Mouse (Mus musculus) hindbrain, embryonic 13.5 days (tissue): ENCODE data around the gene Ap3b2. TPM values are rescaled to one million over a fixed set of nuclear protein-coding genes. Genes with fewer than 3 reads are reported as not detected.
"Not testable (repeated sequence)": the region's sequence is repeated elsewhere in the genome, so short reads cannot be mapped to it uniquely, and the experiment has no call there.

ENCODE experiments used
- ATAC-seq: fragments of 200-750 bp; cut with Nextera tagmentation; 2 replicates; pipeline ENCODE4 v1.8.0; 2017; ENCODE audit warnings: moderate TSS enrichment; ENCODE audit not compliant: low FRiP score
- H3K27ac ChIP-seq: fragments of 300-500 bp; sonication (generic); 2 replicates; pipeline ENCODE4 v1.5.1; 2015; ENCODE audit warnings: inconsistent platforms, mild to moderate bottlenecking, moderate library complexity
- H3K27me3 ChIP-seq: fragments of 300-500 bp; sonication (generic); 2 replicates; pipeline ENCODE4 v1.6.1; 2015; ENCODE audit warnings: mild to moderate bottlenecking, inconsistent platforms
- H3K36me3 ChIP-seq: fragments of 300-500 bp; sonication (generic); 2 replicates; pipeline ENCODE4 v1.6.1; 2015; ENCODE audit warnings: mild to moderate bottlenecking, inconsistent platforms
- H3K4me1 ChIP-seq: fragments of 300-500 bp; sonication (generic); replicated peaks from 2 replicates; pipeline ENCODE4 v1.6.1; 2015; ENCODE audit warnings: inconsistent platforms
- H3K4me2 ChIP-seq: fragments of 300-500 bp; sonication (generic); 2 replicates; pipeline ENCODE4 v1.6.1; 2015; ENCODE audit warnings: inconsistent platforms, mild to moderate bottlenecking, moderate library complexity
- H3K4me3 ChIP-seq: fragments of 300-500 bp; sonication (generic); 2 replicates; pipeline ENCODE4 v1.5.1; 2015; ENCODE audit warnings: mild to moderate bottlenecking, inconsistent platforms
- H3K9ac ChIP-seq: fragments of 300-500 bp; sonication (generic); 2 replicates; pipeline ENCODE4 v1.6.1; 2015; ENCODE audit warnings: mild to moderate bottlenecking, inconsistent platforms
- H3K9me3 ChIP-seq: fragments of 300-500 bp; sonication (generic); 2 replicates; pipeline ENCODE4 v1.6.1; 2016; ENCODE audit warnings: inconsistent platforms
- WGBS: fragments of 180-500 bp; shearing (Covaris S2); methylation state at CpG from one replicate; pipeline ENCODE4 v1.1.7; 2015; 5-methylcytosine and 5-hydroxymethylcytosine counted together
- polyA plus RNA-seq: library from polyadenylated mRNA; unstranded; fragments of >200 nt; fragmentation: Nextera tagmentation; extraction: Ambion mirVana; gene quantifications from 2 replicates; pipeline ENCODE4 v1.2.1, GENCODE M21; 2015

The Ap3b2 gene
- polyA plus RNA-seq, 1 experiment from 2014 or later: 121 TPM

DNA sequence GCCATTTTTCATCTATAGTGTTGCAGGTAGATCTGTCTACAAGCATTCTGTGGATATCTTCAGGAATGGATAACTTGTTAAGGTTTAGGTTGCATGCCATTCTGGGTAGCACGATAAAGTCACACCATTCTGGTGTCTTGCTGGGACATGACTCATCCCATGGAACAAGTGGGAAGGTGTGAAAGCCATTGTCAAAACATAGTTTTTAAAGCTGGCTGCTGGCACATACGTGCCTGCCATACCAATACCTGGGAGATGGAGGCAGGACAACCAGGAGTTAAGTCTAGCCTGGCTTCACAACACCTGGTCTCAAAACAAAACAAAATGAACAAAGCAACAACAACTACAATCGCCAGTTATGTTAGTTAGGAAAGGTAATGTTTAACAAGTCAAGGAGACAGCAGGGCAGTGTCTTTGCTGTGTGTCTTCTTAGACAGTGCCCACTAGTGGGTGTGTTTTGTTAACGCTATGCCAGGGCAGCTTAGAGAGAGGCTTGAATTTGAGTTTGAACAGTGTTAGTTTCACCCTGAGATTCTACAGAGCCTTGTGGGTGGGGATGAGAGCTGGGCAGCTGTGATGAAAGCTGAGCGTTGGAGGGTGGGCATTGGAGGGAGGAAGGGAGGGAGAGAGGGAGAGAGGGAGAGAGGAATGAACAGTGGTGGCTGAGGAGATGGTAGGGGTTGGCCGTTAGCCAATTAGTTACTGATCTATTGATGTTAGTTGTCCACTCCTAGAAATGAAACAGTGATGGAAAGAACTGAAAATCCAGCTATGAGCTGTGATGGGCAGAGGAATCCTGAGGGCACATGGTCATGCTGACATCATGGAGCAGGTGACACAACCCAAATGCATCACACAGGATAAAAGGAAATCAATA, 22.7 kb upstream of the Ap3b2 start:
- ATAC-seq: no peak
- Histone ChIP-seq H3K4me2 (no peak overlapping the region), H3K9me3 (no peaks in the 10 kb centered on the region), H3K36me3 (no peaks in the 10 kb centered on the region), H3K27ac (no peak overlapping the region), H3K9ac (no peak overlapping the region), H3K4me1 (no peaks in the 10 kb centered on the region), H3K27me3 (no peaks in the 10 kb centered on the region), H3K4me3 (no peak overlapping the region)
- WGBS: 70% methylated on average over 6 of the region's 6 CpGs

GRCm38 (mm10) chr7:81514906-81515590, 21.3 kb upstream of the Ap3b2 start:
- H3K4me2 ChIP-seq: no peak overlapping the region
- H3K4me1 ChIP-seq: no peaks in the 10 kb centered on the region
- no peak overlapping the region for H3K9ac ChIP-seq
- WGBS: 62% methylated on average over 13 of the region's 13 CpGs
- no peak overlapping the region for H3K27ac ChIP-seq
- no peak for ATAC-seq
- no peaks in the 10 kb centered on the region for H3K9me3 ChIP-seq
- H3K27me3 ChIP-seq: no peaks in the 10 kb centered on the region
- no peak overlapping the region for H3K4me3 ChIP-seq
- H3K36me3 ChIP-seq: no peaks in the 10 kb centered on the region

DNA sequence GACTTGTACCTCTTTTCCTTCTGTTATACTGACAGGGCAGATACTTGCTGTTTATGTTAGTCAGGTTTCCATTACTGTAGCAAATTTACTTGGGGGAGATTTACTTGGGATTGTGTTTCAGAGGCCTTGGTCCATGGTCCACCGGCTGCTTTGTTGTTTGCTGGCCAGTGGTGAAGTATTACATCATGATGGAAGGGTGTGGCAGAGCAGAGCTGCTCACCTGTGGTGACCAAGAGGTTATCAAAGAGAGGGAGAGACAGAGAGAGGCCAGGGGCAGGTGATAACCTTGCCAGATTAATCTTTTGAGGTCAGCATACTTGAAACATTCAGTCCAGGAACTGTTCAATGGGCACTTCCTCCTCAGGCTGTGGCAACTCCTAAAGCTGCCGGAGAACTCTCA, 7.3 kb upstream of the Ap3b2 start:
- Histone ChIP-seq H3K4me1 (no peaks in the 10 kb centered on the region), H3K9ac (no peak overlapping the region), H3K27ac (no peak overlapping the region), H3K36me3 (no peaks in the 10 kb centered on the region), H3K4me3 (no peak overlapping the region), H3K4me2 (no peak overlapping the region), H3K27me3 (no peaks in the 10 kb centered on the region; the same call in 1 of the 2 replicates), H3K9me3 (no peaks in the 10 kb centered on the region)
- no peak for ATAC-seq
- WGBS: 83% methylated on average over 2 of the region's 2 CpGs

DNA sequence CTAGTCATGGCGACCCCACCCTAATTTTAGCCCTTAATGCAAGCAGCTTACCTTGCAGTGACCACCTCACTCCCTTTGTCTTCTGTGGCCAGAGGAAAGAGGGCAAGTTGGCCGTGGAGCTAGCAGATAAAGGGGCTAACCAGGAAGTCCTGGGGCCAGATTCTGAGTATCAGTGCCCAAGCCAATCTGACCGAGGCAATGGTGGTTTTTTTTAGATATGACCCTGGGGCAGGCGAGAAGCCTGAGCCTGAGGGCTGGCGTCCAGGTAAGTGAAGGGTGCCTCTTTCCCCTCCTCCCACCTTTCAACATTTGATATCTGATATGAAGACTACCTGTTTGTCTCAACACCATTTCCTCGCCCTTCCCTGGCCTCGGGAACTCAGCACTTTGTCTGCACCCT, 4.5 kb upstream of the Ap3b2 start, which contains the start of gene BC048679:
Gene BC048679 (minus strand): TSS at position 101 of the 400 bp plus-strand sequence.
- no peak within 1 kb of the TSS for H3K27ac ChIP-seq
- H3K4me1 ChIP-seq: no peaks in the 10 kb centered on the region; the same call in 1 of the 2 replicates
- no peaks in the 10 kb centered on the region for H3K9me3 ChIP-seq
- H3K9ac ChIP-seq: no peak within 1 kb of the TSS
- ATAC-seq: no peak
- 71% methylated on average over 7 of the region's 7 CpGs for WGBS
- H3K4me2 ChIP-seq: no peak within 1 kb of the TSS
- H3K36me3 ChIP-seq: no peaks in the 10 kb centered on the region
- H3K27me3 ChIP-seq: peaks cover 4% of the 10 kb centered on the region
- no peak within 1 kb of the TSS for H3K4me3 ChIP-seq

- Histone ChIP-seq H3K9me3 (no peaks in the 10 kb centered on the region), H3K27ac (no peak overlapping the region), H3K4me1 (peaks cover 8% of the 10 kb centered on the region), H3K36me3 (no peaks in the 10 kb centered on the region), H3K4me2 (no peak overlapping the region), H3K27me3 (peaks cover 4% of the 10 kb centered on the region), H3K9ac (no peak overlapping the region), H3K4me3 (no peak overlapping the region)
- ATAC-seq: no peak
- 10% methylated on average over 6 of the region's 6 CpGs for WGBS
These were observed 3.4 kb upstream of the Ap3b2 start for GRCm38 (mm10) chr7:81497171-81497570.

- Histone ChIP-seq H3K4me2 (peak overlapping the region; percentile 63), H3K4me1 (peaks cover 28% of the 10 kb centered on the region), H3K27ac (peak overlapping the region; percentile 97), H3K9me3 (no peaks in the 10 kb centered on the region), H3K4me3 (peak overlapping the region; percentile 83), H3K9ac (peak overlapping the region; percentile 88), H3K36me3 (no peaks in the 10 kb centered on the region), H3K27me3 (peaks cover 4% of the 10 kb centered on the region; the same call in 1 of the 2 replicates)
- WGBS: 21% methylated on average over 9 of the region's 9 CpGs
- no peak for ATAC-seq
These were observed 1.1 kb downstream of the Ap3b2 start for GRCm38 (mm10) chr7:81492628-81493027.

GRCm38 (mm10) chr7:81489649-81490048, 4.1 kb downstream of the Ap3b2 start:
- Histone ChIP-seq H3K4me2 (no peak overlapping the region), H3K4me1 (peaks cover 28% of the 10 kb centered on the region), H3K9ac (peak overlapping the region; percentile 53; the same call in 1 of the 2 replicates), H3K36me3 (peaks cover 3% of the 10 kb centered on the region; the same call in 1 of the 2 replicates), H3K4me3 (no peak overlapping the region), H3K9me3 (no peaks in the 10 kb centered on the region), H3K27ac (no peak overlapping the region), H3K27me3 (peaks cover under 1% of the 10 kb centered on the region; the same call in 1 of the 2 replicates)
- ATAC-seq: no peak
- WGBS: 6% methylated on average over 9 of the region's 9 CpGs

DNA sequence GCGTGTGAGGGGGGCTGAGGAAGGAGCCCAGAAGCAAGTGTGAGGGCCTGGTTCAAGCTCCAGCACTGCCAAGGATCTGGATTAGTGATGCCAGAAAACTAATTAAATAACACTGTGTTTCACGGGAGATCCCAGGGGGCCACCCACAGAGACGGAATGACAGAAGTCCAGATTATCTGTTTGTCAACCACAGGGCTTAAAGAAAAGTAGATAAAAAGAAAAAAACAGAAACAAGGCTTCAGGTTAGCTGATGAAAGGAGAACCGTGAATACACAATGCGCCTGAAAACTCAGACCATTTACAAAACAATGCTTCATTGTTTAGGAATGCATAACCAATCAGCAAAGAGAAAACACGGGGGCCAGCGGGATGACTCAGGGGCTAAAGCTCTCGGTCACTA, 12.9 kb downstream of the Ap3b2 start:
- H3K4me2 ChIP-seq: no peak overlapping the region
- H3K4me1 ChIP-seq: peaks cover 7% of the 10 kb centered on the region
- no peak overlapping the region for H3K9ac ChIP-seq
- peaks cover 26% of the 10 kb centered on the region for H3K27me3 ChIP-seq
- H3K36me3 ChIP-seq: peaks cover 59% of the 10 kb centered on the region
- H3K27ac ChIP-seq: no peak overlapping the region
- no peak overlapping the region for H3K4me3 ChIP-seq
- H3K9me3 ChIP-seq: no peaks in the 10 kb centered on the region
- 2% methylated on average over 8 of the region's 8 CpGs for WGBS
- ATAC-seq: no peak

DNA sequence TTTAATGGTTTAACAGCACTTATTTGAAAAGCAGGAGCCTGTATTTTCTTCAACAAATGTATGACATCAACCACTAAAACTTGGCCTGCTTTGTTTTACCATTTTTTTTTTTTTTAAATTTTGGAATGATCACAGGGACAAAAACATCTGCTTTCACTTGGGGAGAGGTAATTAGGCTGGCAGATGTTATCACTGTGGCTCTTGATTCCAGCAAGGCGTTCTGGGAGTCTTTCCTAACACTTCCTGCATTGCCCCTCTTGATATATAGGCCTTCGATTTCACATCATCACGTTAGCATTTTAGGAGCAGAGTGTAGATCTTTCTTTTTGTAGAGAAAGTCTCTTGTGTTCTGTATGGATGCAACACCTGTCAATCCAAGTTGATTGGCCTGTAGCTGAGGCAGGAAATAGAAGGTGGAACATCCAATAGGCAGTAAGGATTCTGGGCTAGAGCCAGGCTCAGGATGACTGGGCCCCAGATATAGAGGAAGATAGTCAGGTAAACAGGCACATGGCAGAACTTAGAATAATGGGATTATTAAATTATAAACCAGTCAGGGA, 14.1 kb downstream of the Ap3b2 start:
- WGBS: 75% methylated on average over 3 of the region's 3 CpGs
- ATAC-seq: no peak
- H3K4me1 ChIP-seq: peaks cover 7% of the 10 kb centered on the region
- no peak overlapping the region for H3K27ac ChIP-seq
- H3K27me3 ChIP-seq: peaks cover 26% of the 10 kb centered on the region
- H3K4me2 ChIP-seq: no peak overlapping the region
- no peak overlapping the region for H3K9ac ChIP-seq
- H3K36me3 ChIP-seq: peaks cover 67% of the 10 kb centered on the region
- no peaks in the 10 kb centered on the region for H3K9me3 ChIP-seq
- H3K4me3 ChIP-seq: no peak overlapping the region

DNA sequence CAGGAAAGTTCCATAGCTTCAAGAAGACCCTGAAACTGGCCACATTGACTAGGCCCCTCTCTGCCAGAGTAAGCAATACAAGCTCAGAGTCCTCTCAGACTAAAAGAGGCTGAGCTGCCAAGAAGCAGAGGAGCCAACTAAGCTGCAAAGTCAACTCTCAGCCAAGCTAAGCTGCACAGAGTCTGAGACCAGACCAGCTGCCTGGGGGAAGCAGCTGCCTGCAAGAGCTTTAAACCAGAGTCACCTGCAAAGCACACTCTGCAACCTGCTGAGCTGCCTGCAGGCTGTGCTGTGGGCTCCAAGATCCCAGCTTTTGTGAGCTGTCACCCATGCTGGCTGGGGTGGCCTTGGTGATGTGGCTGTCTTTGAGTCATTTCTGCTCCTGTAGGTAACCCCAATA, 15.5 kb downstream of the Ap3b2 start:
- not testable (repeated sequence) for H3K9ac ChIP-seq, H3K4me1 ChIP-seq, H3K9me3 ChIP-seq, H3K27ac ChIP-seq, H3K4me3 ChIP-seq, H3K4me2 ChIP-seq, ATAC-seq
- Histone ChIP-seq H3K36me3 (peaks cover 67% of the 10 kb centered on the region), H3K27me3 (peaks cover 26% of the 10 kb centered on the region)

DNA sequence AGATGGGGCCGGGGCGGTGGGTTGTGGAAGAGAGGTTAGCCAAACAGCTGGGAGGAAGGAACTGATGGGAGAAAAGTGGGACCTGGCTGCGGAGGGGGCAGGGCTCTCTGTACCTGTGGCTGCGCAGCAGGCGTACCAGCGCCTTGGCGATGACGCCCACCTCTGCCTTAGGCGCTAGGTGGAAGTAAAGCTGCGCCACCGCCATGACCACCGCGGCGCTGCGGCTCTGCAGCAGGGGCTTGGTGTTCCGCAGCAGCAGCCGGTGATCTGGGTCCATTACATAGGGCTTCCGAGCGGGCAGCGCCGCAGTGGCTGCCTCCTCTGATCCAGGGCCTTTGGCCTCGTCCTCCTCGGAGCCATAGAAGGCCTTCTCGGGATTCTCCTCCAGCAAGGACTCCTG, 16.9 kb downstream of the Ap3b2 start:
- Histone ChIP-seq H3K9me3 (no peaks in the 10 kb centered on the region), H3K27ac (no peak overlapping the region), H3K36me3 (peaks cover 71% of the 10 kb centered on the region), H3K4me2 (no peak overlapping the region), H3K4me3 (no peak overlapping the region), H3K9ac (no peak overlapping the region; the same call in 1 of the 2 replicates), H3K27me3 (peaks cover 26% of the 10 kb centered on the region), H3K4me1 (peaks cover 7% of the 10 kb centered on the region)
- ATAC-seq: 0 out of 2 replicates have a peak, but pooled peaks have one; percentile 44
- WGBS: 7% methylated on average over 24 of the region's 24 CpGs

GRCm38 (mm10) chr7:81475221-81475620, 18.5 kb downstream of the Ap3b2 start:
- no peak overlapping the region for H3K4me2 ChIP-seq
- no peak overlapping the region for H3K27ac ChIP-seq
- H3K36me3 ChIP-seq: peaks cover 87% of the 10 kb centered on the region
- WGBS: 88% methylated on average over 3 of the region's 3 CpGs
- peaks cover 26% of the 10 kb centered on the region for H3K27me3 ChIP-seq
- no peaks in the 10 kb centered on the region for H3K9me3 ChIP-seq
- H3K4me3 ChIP-seq: no peak overlapping the region
- H3K9ac ChIP-seq: no peak overlapping the region
- no peak for ATAC-seq
- H3K4me1 ChIP-seq: peaks cover under 1% of the 10 kb centered on the region; the same call in 1 of the 2 replicates
